Mouse (Mus musculus): ENCODE measurements at regions not wholly inside any gene's neighbourhood (a gene's known extent, or its start where the extent isn't known, plus 50 kb on each side); places are given as distances from the start of the nearest gene placed in this dataset.

- intact Hi-C loops (cut with DNase I), result no loop called here
- DNase-seq, result no peak
Measured at GRCm38 (mm10) chr11:111426715-111427114, 360.8 kb downstream of the Kcnj2 start.

- no peak for DNase-seq
- intact Hi-C loops (cut with DNase I), result loop anchor here (10.0 kb wide), 1 partner anchor 377 kb away; the partner anchor contains the start of gene Kcnj2
Measured at GRCm38 (mm10) chr11:111442257-111442656, 376.3 kb downstream of the Kcnj2 start.

- DNase-seq, result no peak
- intact Hi-C loops (cut with DNase I), result loop anchor here (10.0 kb wide), 1 partner anchor 379 kb away; the partner anchor contains the start of gene Kcnj2
Measured at GRCm38 (mm10) chr11:111443381-111443780, 377.4 kb downstream of the Kcnj2 start.

GRCm38 (mm10) chr11:111444791-111445190 is 378.8 kb downstream of the Kcnj2 start:
- intact Hi-C loops (cut with DNase I), result loop anchor here (1.0 to 10.0 kb wide), 3 partner anchors 380 to 942 kb away; partner anchors contain the start of gene Kcnj2
- DNase-seq, result no peak

GRCm38 (mm10) chr11:111445764-111446163 is 379.8 kb downstream of the Kcnj2 start:
- DNase-seq, result no peak
- intact Hi-C loops (cut with DNase I), result loop anchor here (1.0 to 10.0 kb wide), 3 partner anchors 381 to 943 kb away; partner anchors contain the start of gene Kcnj2

- intact Hi-C loops (cut with DNase I), result no loop called here
- DNase-seq, result no peak
Measured at GRCm38 (mm10) chr11:111450811-111451494, 385.0 kb downstream of the Kcnj2 start.

GRCm38 (mm10) chr11:111460046-111460445 is 394.1 kb downstream of the Kcnj2 start:
- DNase-seq, result no peak
- intact Hi-C loops (cut with DNase I), result no loop called here

GRCm38 (mm10) chr11:111484981-111485380 is 419.0 kb downstream of the Kcnj2 start:
- DNase-seq, result no peak
- intact Hi-C loops (cut with DNase I), result no loop called here

GRCm38 (mm10) chr11:111512471-111512870 is 446.5 kb downstream of the Kcnj2 start:
- DNase-seq, result no peak
- intact Hi-C loops (cut with DNase I), result no loop called here

GRCm38 (mm10) chr11:111522716-111523115 is 456.8 kb downstream of the Kcnj2 start:
- intact Hi-C loops (cut with DNase I), result loop anchor here (10.0 kb wide), 2 partner anchors 458 to 948 kb away; partner anchors contain the start of gene Kcnj2
- no peak for DNase-seq

- peak; percentile 22 to 56 for DNase-seq
Measured at GRCm38 (mm10) chr11:111523465-111523864, 457.5 kb downstream of the Kcnj2 start.

GRCm38 (mm10) chr11:111526010-111526742 is 460.2 kb downstream of the Kcnj2 start:
- intact Hi-C loops (cut with DNase I), result loop anchor here (10.0 kb wide), 2 partner anchors 461 to 951 kb away; partner anchors contain the start of gene Kcnj2
- DNase-seq, result no peak

More at GRCm38 (mm10) chr11:111523465-111523864, 457.5 kb downstream of the Kcnj2 start:
- intact Hi-C loops (cut with DNase I), result loop anchor here (10.0 kb wide), 2 partner anchors 459 to 949 kb away; partner anchors contain the start of gene Kcnj2

GRCm38 (mm10) chr11:111529591-111529990 is 463.6 kb downstream of the Kcnj2 start:
- intact Hi-C loops (cut with DNase I), result loop anchor here (10.0 kb wide), 2 partner anchors 465 to 955 kb away; partner anchors contain the start of gene Kcnj2
- DNase-seq, result no peak

- DNase-seq, result no peak
- intact Hi-C loops (cut with DNase I), result loop anchor here (5.0 to 10.0 kb wide), 3 partner anchors 574 to 1166 kb away; no protein-coding TSS in a partner anchor
Measured at GRCm38 (mm10) chr11:111530912-111531311, 464.9 kb downstream of the Kcnj2 start.

GRCm38 (mm10) chr11:111532457-111532856 is 466.5 kb downstream of the Kcnj2 start:
- intact Hi-C loops (cut with DNase I), result loop anchor here (5.0 to 10.0 kb wide), 3 partner anchors 572 to 1168 kb away; no protein-coding TSS in a partner anchor
- no peak for DNase-seq

GRCm38 (mm10) chr11:111536040-111536836 is 470.3 kb downstream of the Kcnj2 start:
- intact Hi-C loops (cut with DNase I), result loop anchor here (5.0 to 10.0 kb wide), 3 partner anchors 569 to 1246 kb away; partner anchors contain the start of gene Sox9
- DNase-seq, result peak in 1 of 2 experiments; percentile 19

GRCm38 (mm10) chr11:111537654-111538053 is 471.7 kb downstream of the Kcnj2 start:
- DNase-seq, result peak in 1 of 2 experiments; percentile 37
- intact Hi-C loops (cut with DNase I), result loop anchor here (2.0 to 10.0 kb wide), 4 partner anchors 567 to 1627 kb away; partner anchors contain the start of gene Sox9

GRCm38 (mm10) chr11:111539960-111540359 is 474.0 kb downstream of the Kcnj2 start:
- no peak for DNase-seq
- intact Hi-C loops (cut with DNase I), result loop anchor here (2.0 to 10.0 kb wide), 4 partner anchors 565 to 1625 kb away; partner anchors contain the start of gene Sox9

GRCm38 (mm10) chr11:111545291-111545690 is 479.3 kb downstream of the Kcnj2 start:
- no peak for DNase-seq
- intact Hi-C loops (cut with DNase I), result no loop called here

- no peak for DNase-seq
- intact Hi-C loops (cut with DNase I), result no loop called here
Measured at GRCm38 (mm10) chr11:111555131-111555530, 489.2 kb downstream of the Kcnj2 start.
